Mouse (Mus musculus): ENCODE results near the gene Crim1.

Gene Crim1

DNA sequence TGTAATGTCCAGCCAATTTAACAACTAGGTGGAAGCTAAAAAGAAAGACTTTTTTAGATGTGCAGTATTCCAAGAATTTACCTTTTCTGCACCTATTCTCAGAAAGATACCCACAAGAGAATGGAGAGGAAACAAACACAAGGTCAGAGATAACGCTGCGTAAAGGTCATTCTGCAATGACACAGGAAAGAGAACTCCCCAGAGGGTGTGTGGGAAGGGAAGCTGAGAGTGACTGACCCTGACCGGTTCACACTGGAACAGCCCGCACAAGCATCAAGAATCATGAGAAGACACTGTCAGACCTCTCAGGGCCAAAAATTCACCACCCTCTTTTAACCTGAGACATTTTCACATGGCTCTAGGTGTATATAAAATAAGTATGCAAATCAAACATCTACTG is 207.5 kb downstream of the Crim1 start:
- no peak for DNase-seq (ENCODE audit: extremely low read depth, low read depth, low spot score)

DNA sequence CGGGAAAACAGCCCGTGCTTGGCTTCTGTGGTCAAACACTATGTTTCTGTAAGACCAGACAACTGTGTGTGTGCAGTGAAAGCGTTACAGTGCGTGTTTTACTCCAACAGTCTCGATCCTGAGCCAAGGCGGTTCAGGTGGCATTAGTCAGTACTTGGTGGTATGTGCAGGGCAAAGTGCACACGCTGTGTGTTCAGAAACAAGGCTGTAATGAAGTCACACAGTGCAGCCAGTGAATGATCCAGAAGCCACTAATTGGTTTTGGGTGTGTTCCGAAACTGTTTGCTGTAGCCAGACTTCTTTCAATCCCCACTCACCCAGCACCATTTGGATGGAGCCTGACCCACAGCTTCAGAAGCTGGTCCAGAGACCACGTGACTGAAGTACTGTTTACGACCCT is 208.3 kb downstream of the Crim1 start:
- DNase-seq (ENCODE audit: extremely low read depth, low read depth, low spot score) = no peak

DNA sequence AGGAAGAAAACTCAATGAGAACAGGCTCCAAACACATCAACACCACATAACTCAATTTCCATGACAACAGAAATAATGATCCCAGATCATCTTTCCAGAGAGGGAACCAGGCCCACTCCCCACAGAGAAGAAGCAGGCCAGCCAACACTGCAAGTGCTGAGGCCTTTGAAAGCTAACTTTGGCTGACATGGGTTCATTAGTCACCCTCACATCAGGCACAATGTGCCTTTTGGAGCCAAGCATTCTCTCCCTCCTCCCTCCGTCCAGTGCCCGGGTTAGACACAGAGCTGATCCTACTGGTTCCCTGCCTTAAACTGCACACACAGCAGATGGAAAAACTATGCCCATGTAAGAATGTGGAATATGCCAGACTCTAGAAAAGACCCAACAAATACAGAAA is 209.9 kb downstream of the Crim1 start:
- DNase-seq (ENCODE audit: extremely low read depth, low read depth, low spot score) = no peak

DNA sequence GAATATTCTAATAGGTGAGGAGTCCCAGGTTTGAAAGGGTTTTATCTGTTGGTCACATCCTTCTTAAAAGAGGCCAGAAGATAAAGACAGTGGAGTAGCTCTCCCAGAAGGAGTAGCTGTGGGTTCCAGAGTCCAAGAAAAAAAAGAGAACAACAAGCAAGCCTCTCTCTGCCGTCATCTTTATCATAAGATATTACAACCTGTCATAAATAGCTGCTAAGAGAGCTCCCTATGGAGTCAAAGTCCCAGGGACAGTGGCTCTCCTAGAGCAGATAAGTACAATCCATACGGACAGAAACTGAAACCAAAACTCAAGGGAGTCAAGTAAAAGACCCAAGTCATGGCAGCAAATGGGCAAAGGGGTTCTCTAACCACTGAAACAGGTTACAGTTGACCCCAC is 215.2 kb downstream of the Crim1 start:
- no peak for DNase-seq (ENCODE audit: extremely low read depth, low read depth, low spot score)

DNA sequence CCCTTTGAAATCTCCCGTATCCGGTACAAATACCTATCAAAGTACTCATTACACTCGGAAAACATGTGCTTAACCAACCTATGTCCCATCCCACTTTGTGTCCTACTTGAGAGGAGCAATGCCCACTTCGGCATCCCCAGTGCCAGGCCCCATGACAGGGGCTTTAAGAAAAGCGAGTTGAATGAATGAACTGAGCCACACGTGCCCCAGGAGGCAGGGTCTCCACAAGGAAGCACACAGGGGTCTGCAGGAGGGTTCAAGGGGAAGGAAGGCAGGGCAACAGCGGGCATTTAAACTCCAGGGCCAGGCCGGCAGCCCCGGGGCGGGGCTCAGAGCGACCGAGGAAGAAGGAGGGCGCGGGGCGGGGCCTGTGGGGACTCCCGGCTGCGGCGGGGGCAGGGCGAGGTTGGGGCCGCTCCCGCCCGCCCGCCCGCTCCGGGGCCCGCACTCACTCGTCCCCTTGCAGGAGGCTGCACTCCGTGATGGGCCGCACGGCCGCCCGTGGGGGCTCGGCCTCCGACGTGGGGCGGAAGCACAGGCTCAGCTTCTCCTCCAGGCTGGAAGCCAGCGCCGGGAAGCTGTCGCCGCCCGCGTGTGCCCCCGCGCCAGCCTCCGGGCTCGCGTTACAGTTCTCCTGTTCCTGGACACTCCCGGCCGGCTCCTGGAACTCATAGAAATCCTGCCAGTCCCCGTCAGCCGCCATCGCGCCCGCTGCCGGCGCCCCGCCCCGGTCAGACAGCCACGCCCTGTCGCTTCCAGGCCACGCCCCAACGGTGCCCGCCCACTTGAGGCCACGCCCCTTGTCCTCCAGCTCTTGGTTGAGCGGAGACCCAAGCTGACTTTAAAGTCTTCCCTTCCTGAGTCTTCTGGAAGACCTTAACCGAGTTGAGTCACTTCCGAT is 217.6 kb downstream of the Crim1 start, which contains the start of gene Fez2:
Gene Fez2 (minus strand): TSS at position 772 of the 901 bp plus-strand sequence.
- no peak for DNase-seq (ENCODE audit: extremely low read depth, low read depth, low spot score)

DNA sequence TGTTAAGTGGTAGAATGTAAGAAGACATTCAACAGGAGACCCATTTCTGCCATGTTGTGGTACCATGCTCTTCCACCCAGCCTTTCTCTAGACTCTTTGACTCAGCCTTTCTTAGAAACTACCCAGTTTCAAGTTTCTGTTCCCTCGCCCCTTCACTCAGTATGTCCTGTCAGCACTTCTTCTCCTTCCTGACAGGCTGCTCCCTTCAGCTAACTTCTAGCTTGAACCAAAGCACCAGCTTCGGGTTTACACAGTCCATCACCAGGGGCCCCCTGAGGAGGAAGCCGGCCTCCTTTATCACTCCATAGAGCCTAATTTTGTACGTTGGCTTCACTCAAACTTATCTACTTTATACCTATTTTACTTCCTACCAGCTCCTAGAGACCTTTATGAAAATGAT is 219.2 kb downstream of the Crim1 start:
- DNase-seq (ENCODE audit: extremely low read depth, low read depth, low spot score) = no peak

DNA sequence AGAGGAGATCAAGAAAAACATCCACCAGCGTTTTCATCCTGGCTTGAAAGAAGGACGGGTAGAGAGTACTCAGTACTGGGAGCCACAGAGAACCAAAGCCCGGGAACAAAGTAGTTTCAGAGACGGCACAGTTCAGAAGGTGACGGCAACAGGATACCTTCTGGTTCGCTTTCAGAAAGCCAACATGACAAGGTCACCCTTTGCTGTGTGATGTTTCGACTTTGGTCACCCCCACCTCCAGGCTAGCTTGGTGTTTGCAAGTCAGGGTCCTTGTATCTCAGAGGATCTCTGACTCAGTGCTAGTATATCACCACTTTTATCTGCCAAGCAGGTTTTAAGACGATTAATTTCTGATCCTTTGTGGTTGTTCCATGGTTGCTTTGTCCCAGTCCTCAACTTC is 225.0 kb downstream of the Crim1 start:
- no peak for DNase-seq (ENCODE audit: extremely low read depth, low read depth, low spot score)
